Mouse (Mus musculus): ENCODE data around the gene Nr2c1. TPM values are rescaled to one million over a fixed set of nuclear protein-coding genes. Genes with fewer than 3 reads are reported as not detected.

Nr2c1 gene
- polyA plus RNA-seq (2015; fragmentation: Nextera tagmentation; extraction: Ambion mirVana), result 3.8 and 4.2 TPM in 2 replicates

DNA sequence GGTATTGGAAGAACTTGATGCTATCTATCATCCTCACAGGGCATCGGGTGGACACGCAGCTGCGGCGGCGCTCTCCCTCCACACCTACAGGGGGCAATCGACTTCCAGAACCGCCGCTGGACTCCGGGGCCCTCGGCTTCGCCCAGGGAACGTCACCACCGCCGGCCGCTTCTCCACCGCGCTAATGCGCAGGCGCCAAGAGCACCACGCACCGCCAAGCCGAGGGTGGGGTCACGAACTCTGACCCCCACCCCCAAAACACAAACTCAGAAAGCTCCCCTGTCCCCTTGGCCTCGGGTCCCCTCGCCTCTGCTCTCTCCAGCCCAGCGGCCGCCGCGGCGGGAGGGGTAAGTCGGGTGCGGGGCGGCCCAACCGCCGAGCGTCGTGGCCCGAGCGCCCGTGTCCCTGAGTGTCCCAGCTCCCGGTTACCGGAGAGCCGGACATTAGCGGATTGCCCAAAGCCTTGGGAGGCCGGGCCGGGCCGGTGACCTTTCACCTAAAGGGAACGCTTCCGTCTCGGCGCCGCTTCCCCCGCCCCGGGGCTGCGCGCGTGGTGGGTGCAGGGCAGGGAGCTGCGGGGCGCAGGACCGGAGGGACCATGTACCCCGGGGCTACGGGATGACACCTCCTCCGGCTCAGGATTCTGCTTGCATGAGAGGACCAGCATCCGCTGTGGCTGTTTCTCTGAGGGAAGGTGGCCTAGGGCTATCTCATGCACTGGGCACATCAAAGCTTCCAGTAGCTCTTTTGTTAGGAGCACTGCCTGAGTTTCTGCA lies at the start of gene Nr2c1:
TSS of gene Nr2c1 (plus strand) at position 268 of the 776 bp plus-strand sequence.
- no peaks in the 10 kb centered on the region for H3K27me3 ChIP-seq (replicated peaks; ENCODE audit: control insufficient read depth, insufficient read depth, low read length)
- under 1% methylated on average over 64 of the region's 64 CpGs for WGBS
- peaks cover 9% of the 10 kb centered on the region; the same call in 1 of the 2 replicates for H3K4me1 ChIP-seq (replicated peaks; ENCODE audit: control insufficient read depth, insufficient read depth, low read length)
- H3K4me2 ChIP-seq (replicated peaks; ENCODE audit: low read depth), result peak within 1 kb of the TSS; percentile 82
- H3K9me3 ChIP-seq (ENCODE audit: control insufficient read depth), result no peaks in the 10 kb centered on the region
- TF ChIP-seq CTCF (IDR thresholded peaks at IDR 0.05; ENCODE audit: low read depth), result peak; percentile 79
- H3K27ac ChIP-seq (ENCODE audit: low read depth, low read length), result peak within 1 kb of the TSS; percentile 97
- no peaks in the 10 kb centered on the region for H3K36me3 ChIP-seq (ENCODE audit: control insufficient read depth, insufficient read depth)
- peak within 1 kb of the TSS; percentile 73 for H3K4me3 ChIP-seq (ENCODE audit: low read depth, low read length)
- peak within 1 kb of the TSS; percentile 88 for H3K9ac ChIP-seq (ENCODE audit: low read depth, low read length)
- ATAC-seq, result peak; percentile 87

DNA sequence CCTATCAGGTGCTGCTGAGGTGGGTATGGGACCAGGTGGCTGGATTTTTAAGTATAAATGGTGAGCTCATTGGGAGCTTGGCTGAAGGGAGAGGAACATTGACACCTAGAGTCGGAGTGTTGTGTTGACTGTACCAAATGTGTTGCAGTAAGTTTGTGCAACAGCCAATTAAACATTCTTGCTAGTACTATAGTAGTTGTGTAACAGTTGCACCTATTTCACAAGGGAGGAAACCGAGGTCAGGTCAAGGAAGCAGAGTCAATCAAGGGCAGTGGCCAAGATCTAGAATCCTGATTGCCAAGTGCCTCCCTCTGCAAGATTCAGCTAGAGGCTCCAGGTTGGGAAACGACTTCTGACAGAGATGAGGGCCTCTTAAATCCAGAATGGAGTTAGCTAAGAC lies 49.7 kb upstream of the Nr2c1 start:
- Histone ChIP-seq H3K27ac (ENCODE audit: low read depth, low read length) (no peak overlapping the region), H3K9ac (ENCODE audit: low read depth, low read length) (no peak overlapping the region), H3K4me3 (ENCODE audit: low read depth, low read length) (no peak overlapping the region), H3K4me1 (replicated peaks; ENCODE audit: control insufficient read depth, insufficient read depth, low read length) (peaks cover 12% of the 10 kb centered on the region; the same call in 1 of the 2 replicates), H3K4me2 (replicated peaks; ENCODE audit: low read depth) (no peak overlapping the region), H3K9me3 (ENCODE audit: control insufficient read depth) (no peaks in the 10 kb centered on the region), H3K27me3 (replicated peaks; ENCODE audit: control insufficient read depth, insufficient read depth, low read length) (no peaks in the 10 kb centered on the region), H3K36me3 (ENCODE audit: control insufficient read depth, insufficient read depth) (no peaks in the 10 kb centered on the region)
- no peak for TF ChIP-seq CTCF (IDR thresholded peaks at IDR 0.05; ENCODE audit: low read depth)
- 0 out of 2 replicates have a peak, but pooled peaks have one; percentile 14 for ATAC-seq
- WGBS, result 53% methylated on average over 3 of the region's 3 CpGs

DNA sequence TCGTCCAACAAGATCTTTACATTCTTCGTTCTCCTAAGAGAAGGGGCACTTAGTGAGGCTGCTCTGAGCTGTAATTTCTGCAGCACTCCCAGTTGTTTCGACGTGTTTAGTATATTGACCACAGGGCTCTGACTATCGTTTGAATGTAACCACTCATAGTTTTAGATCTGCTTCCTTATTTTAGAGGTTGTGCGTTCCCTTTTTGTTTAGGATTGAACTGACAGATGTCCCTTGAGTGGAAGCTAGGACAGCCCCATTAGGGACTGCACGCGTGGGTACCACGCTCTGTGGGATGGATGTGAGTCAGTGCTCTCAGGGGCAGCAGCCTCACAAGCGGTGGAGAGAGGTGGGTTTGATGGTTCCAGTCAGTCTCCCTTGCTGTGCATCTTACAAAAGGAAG lies 42.3 kb upstream of the Nr2c1 start:
- no peak overlapping the region for H3K4me2 ChIP-seq (replicated peaks; ENCODE audit: low read depth)
- H3K4me3 ChIP-seq (ENCODE audit: low read depth, low read length), result no peak overlapping the region
- H3K27me3 ChIP-seq (replicated peaks; ENCODE audit: control insufficient read depth, insufficient read depth, low read length), result no peaks in the 10 kb centered on the region
- 89% methylated on average over 10 of the region's 10 CpGs for WGBS
- H3K4me1 ChIP-seq (replicated peaks; ENCODE audit: control insufficient read depth, insufficient read depth, low read length), result no peaks in the 10 kb centered on the region
- no peaks in the 10 kb centered on the region for H3K9me3 ChIP-seq (ENCODE audit: control insufficient read depth)
- no peak for TF ChIP-seq CTCF (IDR thresholded peaks at IDR 0.05; ENCODE audit: low read depth)
- no peak for ATAC-seq
- peaks cover 7% of the 10 kb centered on the region; the same call in 1 of the 2 replicates for H3K36me3 ChIP-seq (ENCODE audit: control insufficient read depth, insufficient read depth)
- H3K9ac ChIP-seq (ENCODE audit: low read depth, low read length), result no peak overlapping the region
- no peak overlapping the region for H3K27ac ChIP-seq (ENCODE audit: low read depth, low read length)

DNA sequence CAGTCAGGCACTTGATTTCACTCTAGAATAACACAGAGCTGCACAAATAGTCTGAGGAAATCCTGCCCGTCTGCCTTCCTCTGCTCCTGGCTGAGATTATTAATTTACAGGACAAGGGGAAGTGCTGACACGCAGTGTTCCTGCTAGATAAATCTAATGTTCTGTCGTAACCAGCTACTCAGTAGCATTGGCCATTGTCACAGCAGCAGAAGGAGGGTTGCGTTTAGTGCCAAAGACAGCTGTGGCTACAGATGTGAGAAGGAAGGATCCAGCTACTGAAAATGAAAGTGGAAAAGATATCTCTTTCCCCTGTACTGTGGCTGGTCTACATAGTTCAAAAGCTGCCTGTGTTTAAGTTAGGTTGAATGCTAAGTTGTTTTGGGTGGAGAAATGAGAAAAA lies 40.7 kb upstream of the Nr2c1 start:
- no peaks in the 10 kb centered on the region for H3K4me1 ChIP-seq (replicated peaks; ENCODE audit: control insufficient read depth, insufficient read depth, low read length)
- no peak overlapping the region for H3K9ac ChIP-seq (ENCODE audit: low read depth, low read length)
- H3K4me3 ChIP-seq (ENCODE audit: low read depth, low read length), result no peak overlapping the region
- 0 out of 2 replicates have a peak, but pooled peaks have one; percentile 36 for ATAC-seq
- no peak for TF ChIP-seq CTCF (IDR thresholded peaks at IDR 0.05; ENCODE audit: low read depth)
- H3K36me3 ChIP-seq (ENCODE audit: control insufficient read depth, insufficient read depth), result peaks cover 7% of the 10 kb centered on the region; the same call in 1 of the 2 replicates
- no peaks in the 10 kb centered on the region for H3K9me3 ChIP-seq (ENCODE audit: control insufficient read depth)
- H3K4me2 ChIP-seq (replicated peaks; ENCODE audit: low read depth), result no peak overlapping the region
- 0 out of 2 replicates have a peak overlapping the region, but pooled peaks have one; percentile 22 for H3K27ac ChIP-seq (ENCODE audit: low read depth, low read length)
- WGBS, result 21% methylated on average over 4 of the region's 4 CpGs
- H3K27me3 ChIP-seq (replicated peaks; ENCODE audit: control insufficient read depth, insufficient read depth, low read length), result no peaks in the 10 kb centered on the region

DNA sequence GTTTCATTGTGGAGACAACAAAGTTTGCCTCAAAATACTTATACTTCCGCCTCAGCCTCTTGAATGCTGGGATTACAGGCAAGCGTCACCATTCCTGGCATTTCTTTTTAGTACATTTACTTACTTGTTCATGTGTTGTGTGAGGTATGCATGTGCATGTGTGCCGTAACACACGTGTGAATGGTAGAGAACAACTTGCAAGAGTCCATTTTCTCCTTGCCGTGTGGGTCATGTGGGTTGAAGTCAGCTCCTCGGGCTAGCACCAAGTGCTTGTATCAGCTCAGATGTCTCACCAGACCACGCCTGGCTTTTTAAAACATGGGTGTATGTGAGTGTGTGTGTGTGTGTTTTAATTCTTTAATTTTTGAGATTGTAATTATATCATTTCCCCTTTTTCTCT lies 40.2 kb upstream of the Nr2c1 start:
- Histone ChIP-seq H3K27me3 (replicated peaks; ENCODE audit: control insufficient read depth, insufficient read depth, low read length) (no peaks in the 10 kb centered on the region), H3K27ac (ENCODE audit: low read depth, low read length) (no peak overlapping the region), H3K4me1 (replicated peaks; ENCODE audit: control insufficient read depth, insufficient read depth, low read length) (no peaks in the 10 kb centered on the region), H3K4me2 (replicated peaks; ENCODE audit: low read depth) (no peak overlapping the region), H3K36me3 (ENCODE audit: control insufficient read depth, insufficient read depth) (peaks cover 7% of the 10 kb centered on the region; the same call in 1 of the 2 replicates), H3K4me3 (ENCODE audit: low read depth, low read length) (no peak overlapping the region), H3K9ac (ENCODE audit: low read depth, low read length) (no peak overlapping the region), H3K9me3 (ENCODE audit: control insufficient read depth) (no peaks in the 10 kb centered on the region)
- no peak for TF ChIP-seq CTCF (IDR thresholded peaks at IDR 0.05; ENCODE audit: low read depth)
- 84% methylated on average over 7 of the region's 7 CpGs for whole genome bisulfite sequencing
- no peak for ATAC-seq

DNA sequence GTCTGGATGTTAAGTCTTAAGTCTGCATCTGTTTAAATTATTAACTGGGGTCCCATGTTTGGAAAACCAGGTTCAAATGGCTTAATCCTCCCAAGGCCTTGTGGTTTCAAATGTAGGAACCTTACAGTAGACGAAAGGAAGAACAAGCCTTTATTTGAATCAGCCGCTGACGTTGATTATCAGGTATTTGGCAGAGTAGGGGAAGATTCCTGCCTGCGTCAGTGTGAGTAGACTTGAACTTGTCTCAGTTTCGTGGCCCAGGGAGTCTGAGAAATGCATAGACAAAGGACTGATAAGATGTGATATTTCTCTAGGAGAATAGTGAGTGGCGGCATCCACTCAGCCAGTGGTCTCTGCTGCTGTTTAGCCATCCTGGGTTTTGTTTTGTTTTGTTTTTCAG lies 39.0 kb upstream of the Nr2c1 start:
- Histone ChIP-seq H3K9me3 (ENCODE audit: control insufficient read depth) (no peaks in the 10 kb centered on the region), H3K27ac (ENCODE audit: low read depth, low read length) (no peak overlapping the region), H3K4me3 (ENCODE audit: low read depth, low read length) (no peak overlapping the region), H3K27me3 (replicated peaks; ENCODE audit: control insufficient read depth, insufficient read depth, low read length) (no peaks in the 10 kb centered on the region), H3K4me2 (replicated peaks; ENCODE audit: low read depth) (no peak overlapping the region), H3K4me1 (replicated peaks; ENCODE audit: control insufficient read depth, insufficient read depth, low read length) (no peaks in the 10 kb centered on the region), H3K9ac (ENCODE audit: low read depth, low read length) (no peak overlapping the region), H3K36me3 (ENCODE audit: control insufficient read depth, insufficient read depth) (peaks cover 5% of the 10 kb centered on the region; the same call in 1 of the 2 replicates)
- no peak for ATAC-seq
- TF ChIP-seq CTCF (IDR thresholded peaks at IDR 0.05; ENCODE audit: low read depth), result no peak
- 96% methylated on average over 6 of the region's 6 CpGs for WGBS
